Mouse (Mus musculus) heart, embryonic 14.5 days (tissue): ENCODE data around the gene Raly. TPM values are rescaled to one million over a fixed set of nuclear protein-coding genes. Genes with fewer than 3 reads are reported as not detected.
A peak's percentile ranks its signal among the peaks of the same experiment; 100 is the strongest.

Experiments
- ATAC-seq: fragments of 200-750 bp; cut with Nextera tagmentation; 2 replicates; pipeline ENCODE4 v1.8.0; 2017; ENCODE audit warnings: low read depth, moderate TSS enrichment; ENCODE audit not compliant: insufficient number of reproducible peaks, insufficient read depth, low FRiP score
- H3K27ac ChIP-seq, 2 experiments: fragments of 200-500 bp in 1 of 2; fragments of 300-500 bp in 1 of 2; sonication (generic) in 1 of 2; replicated peaks in 1 of 2; 2 replicates each; pipeline ENCODE4 v1.5.1; 2012 to 2014; ENCODE audit warnings: low read depth in 2 of 2, low read length in 2 of 2, control low read depth in 1 of 2, mild to moderate bottlenecking in 1 of 2, mixed read lengths in 1 of 2; ENCODE audit not compliant: control insufficient read depth in 1 of 2, insufficient read depth in 1 of 2
- H3K27me3 ChIP-seq: fragments of 300-500 bp; sonication (generic); 2 replicates; pipeline ENCODE4 v1.6.1; 2014; ENCODE audit warnings: mild to moderate bottlenecking, low read length, control low read depth; ENCODE audit not compliant: control insufficient read depth, insufficient read depth
- H3K36me3 ChIP-seq: fragments of 300-500 bp; sonication (generic); 2 replicates; pipeline ENCODE4 v1.6.1; 2014; ENCODE audit warnings: mild to moderate bottlenecking, control low read depth, low read length, mixed read lengths; ENCODE audit not compliant: control insufficient read depth, insufficient read depth
- H3K4me1 ChIP-seq, 2 experiments: fragments of 200-500 bp in 1 of 2; fragments of 300-500 bp in 1 of 2; sonication (generic) in 1 of 2; 2 replicates each; pipeline ENCODE4 v1.6.1; 2012 to 2014; ENCODE audit warnings: low read length in 2 of 2, control low read depth in 1 of 2, mixed read lengths in 1 of 2; ENCODE audit not compliant: control insufficient read depth in 2 of 2, insufficient read depth in 2 of 2
- H3K4me2 ChIP-seq: fragments of 300-500 bp; sonication (generic); 2 replicates; pipeline ENCODE4 v1.6.1; 2014; ENCODE audit warnings: mild to moderate bottlenecking, low read length
- H3K4me3 ChIP-seq, 2 experiments: fragments of 200-500 bp in 1 of 2; fragments of 300-500 bp in 1 of 2; sonication (generic) in 1 of 2; 2 replicates each; pipeline ENCODE4 v1.5.1; 2012 to 2014; ENCODE audit warnings: low read length in 2 of 2, mild to moderate bottlenecking in 2 of 2, control low read depth in 1 of 2, low read depth in 1 of 2, moderate library complexity in 1 of 2; ENCODE audit not compliant: control insufficient read depth in 1 of 2, insufficient read depth in 1 of 2
- H3K9ac ChIP-seq: fragments of 300-500 bp; sonication (generic); 2 replicates; pipeline ENCODE4 v1.6.1; 2014; ENCODE audit warnings: mild to moderate bottlenecking, low read length
- H3K9me3 ChIP-seq: fragments of 300-500 bp; sonication (generic); 2 replicates; pipeline ENCODE4 v1.6.1; 2016; ENCODE audit warnings: low read length, control low read depth; ENCODE audit not compliant: control insufficient read depth
- WGBS: fragments of 180-500 bp; shearing (Covaris S2); extraction: QIAGEN DNeasy Blood & Tissue Kit; methylation state at CpG from one replicate; pipeline ENCODE4 v1.1.7; 2014; 5-methylcytosine and 5-hydroxymethylcytosine counted together
- polyA plus RNA-seq: library from polyadenylated mRNA; unstranded; fragments of >200 nt; fragmentation: Nextera tagmentation; extraction: Ambion mirVana; gene quantifications from 2 replicates; pipeline ENCODE4 v1.2.1, GENCODE M21; 2014

The Raly gene
- polyA plus RNA-seq, 1 experiment from 2014 or later: 54.2 TPM

DNA sequence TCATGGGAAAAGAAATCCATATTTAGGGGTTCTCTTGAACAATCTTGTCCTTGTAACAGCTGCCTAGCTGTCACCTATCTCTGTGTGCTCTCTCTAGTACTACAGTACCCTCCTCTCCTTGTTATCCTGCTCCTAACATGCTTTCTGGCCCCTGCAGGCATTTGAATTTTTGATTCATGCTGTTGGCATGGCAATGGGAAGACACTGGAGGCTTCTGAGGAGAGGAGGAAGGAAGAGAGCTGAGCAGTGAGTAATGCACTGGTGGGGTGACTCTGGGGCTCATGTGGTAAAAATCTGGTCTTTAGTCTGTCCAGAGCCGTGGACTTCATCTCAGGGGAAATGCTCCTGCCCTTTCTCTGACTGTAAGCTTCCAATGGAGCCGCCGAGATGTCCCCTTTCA lies 5.6 kb upstream of the Raly start:
- Histone ChIP-seq H3K27ac (no peak overlapping the region), H3K4me2 (no peak overlapping the region), H3K4me3 (no peak overlapping the region), H3K9ac (0 out of 2 replicates have a peak overlapping the region, but pooled peaks have one; percentile 8), H3K9me3 (no peaks in the 10 kb centered on the region), H3K27me3 (no peaks in the 10 kb centered on the region), H3K36me3 (no peaks in the 10 kb centered on the region), H3K4me1 (peaks cover 0 to 3% of the 10 kb centered on the region in 2 experiments; a peak in 1 of 4 replicates)
- 49% methylated on average over 3 of the region's 3 CpGs for WGBS
- ATAC-seq: no peak

DNA sequence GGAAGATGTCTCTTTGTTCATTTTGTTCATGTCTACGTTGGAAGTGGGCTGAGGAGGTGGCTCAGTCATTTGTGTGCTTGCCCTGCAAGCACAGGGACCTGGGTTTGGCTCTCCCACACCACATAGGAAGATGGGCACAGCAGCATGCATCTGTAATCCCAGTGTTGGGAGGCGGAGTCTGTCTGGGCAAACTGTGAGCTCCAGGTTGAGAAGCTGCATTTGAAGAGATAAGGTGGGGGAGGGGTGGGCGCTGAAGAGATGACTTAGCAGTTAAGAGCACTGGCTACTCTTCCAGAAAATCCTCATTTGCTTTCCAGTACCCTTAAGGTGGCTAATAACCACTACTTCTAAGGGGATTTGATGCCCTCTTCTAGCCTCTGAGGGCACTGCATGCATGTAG lies 4.7 kb upstream of the Raly start:
- Histone ChIP-seq H3K36me3 (no peaks in the 10 kb centered on the region), H3K27ac (no peak overlapping the region), H3K9me3 (no peaks in the 10 kb centered on the region), H3K27me3 (no peaks in the 10 kb centered on the region), H3K4me1 (peaks cover 0 to 3% of the 10 kb centered on the region in 2 experiments; a peak in 1 of 4 replicates), H3K9ac (no peak overlapping the region), H3K4me3 (no peak overlapping the region), H3K4me2 (no peak overlapping the region)
- no peak for ATAC-seq
- 46% methylated on average over 3 of the region's 3 CpGs for WGBS

DNA sequence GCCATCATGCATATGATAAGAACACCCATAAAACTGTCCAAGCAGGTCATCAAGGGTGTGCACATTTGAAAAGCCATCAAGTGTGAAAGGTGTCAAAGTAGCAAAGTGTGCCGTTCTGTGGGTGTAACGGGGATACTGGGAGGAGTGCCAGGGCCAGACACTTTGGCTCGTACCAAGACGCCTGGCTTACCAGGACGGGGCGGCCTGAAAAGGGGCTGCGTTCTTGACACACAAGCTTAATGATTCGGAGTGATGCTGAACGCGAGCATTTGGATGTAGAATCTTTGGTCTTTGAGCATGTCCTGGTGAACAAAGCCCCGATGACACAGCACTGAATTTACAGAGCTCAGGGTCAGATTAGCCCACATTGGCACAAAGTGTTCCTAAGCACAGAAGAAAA lies 4.1 kb upstream of the Raly start:
- H3K4me2 ChIP-seq: no peak overlapping the region
- no peak overlapping the region for H3K9ac ChIP-seq
- ATAC-seq: no peak
- 77% methylated on average over 11 of the region's 11 CpGs for WGBS
- no peaks in the 10 kb centered on the region for H3K36me3 ChIP-seq
- H3K27ac ChIP-seq: no peak overlapping the region
- H3K27me3 ChIP-seq: no peaks in the 10 kb centered on the region
- no peaks in the 10 kb centered on the region for H3K9me3 ChIP-seq
- peaks cover 0 to 3% of the 10 kb centered on the region in 2 experiments; a peak in 1 of 4 replicates for H3K4me1 ChIP-seq
- H3K4me3 ChIP-seq: no peak overlapping the region

- no peaks in the 10 kb centered on the region for H3K36me3 ChIP-seq
- H3K9ac ChIP-seq: no peak overlapping the region
- 59% methylated on average over 6 of the region's 6 CpGs for WGBS
- no peaks in the 10 kb centered on the region for H3K27me3 ChIP-seq
- no peak overlapping the region for H3K4me3 ChIP-seq
- no peak for ATAC-seq
- no peaks in the 10 kb centered on the region for H3K9me3 ChIP-seq
- no peak overlapping the region for H3K27ac ChIP-seq
- H3K4me1 ChIP-seq: peaks cover 5 to 19% of the 10 kb centered on the region in 2 experiments
- H3K4me2 ChIP-seq: no peak overlapping the region
Measured at GRCm38 (mm10) chr2:154789381-154789780, 1.5 kb upstream of the Raly start.

- Histone ChIP-seq H3K4me2 (peak overlapping the region; percentile 57), H3K9ac (peak overlapping the region; percentile 42), H3K9me3 (no peaks in the 10 kb centered on the region), H3K4me1 (peaks cover 5 to 26% of the 10 kb centered on the region in 2 experiments), H3K4me3 (peak overlapping the region; percentile 32 to 52), H3K27me3 (no peaks in the 10 kb centered on the region), H3K36me3 (no peaks in the 10 kb centered on the region), H3K27ac (peak overlapping the region; percentile 5 to 18; a peak in 3 of 4 replicates)
- 7% methylated on average over 14 of the region's 14 CpGs for WGBS
- ATAC-seq: no peak
Measured at GRCm38 (mm10) chr2:154789977-154790655, 780 bp upstream of the Raly start.

- H3K9me3 ChIP-seq: no peaks in the 10 kb centered on the region
- WGBS: under 1% methylated on average over 57 of the region's 67 CpGs
- peak overlapping the region; percentile 96 to 98 for H3K27ac ChIP-seq
- no peaks in the 10 kb centered on the region for H3K27me3 ChIP-seq
- no peaks in the 10 kb centered on the region for H3K36me3 ChIP-seq
- peak overlapping the region; percentile 97 for H3K9ac ChIP-seq
- H3K4me1 ChIP-seq: peaks cover 2 to 43% of the 10 kb centered on the region in 2 experiments; a peak in 3 of 4 replicates
- peak overlapping the region; percentile 81 for H3K4me2 ChIP-seq
- ATAC-seq: peak; percentile 57
- peak overlapping the region; percentile 90 to 91 for H3K4me3 ChIP-seq
Measured at GRCm38 (mm10) chr2:154791661-154792642, 1.1 kb downstream of the Raly start.

GRCm38 (mm10) chr2:154803372-154803771 lies 12.5 kb downstream of the Raly start:
- no peak for ATAC-seq
- Histone ChIP-seq H3K36me3 (0 out of 2 replicates have a peak, but pooled peaks cover 4% of the 10 kb centered on the region), H3K4me2 (no peak overlapping the region), H3K27ac (no peak overlapping the region), H3K9me3 (no peaks in the 10 kb centered on the region), H3K4me3 (no peak overlapping the region), H3K27me3 (no peaks in the 10 kb centered on the region), H3K4me1 (peaks cover 5 to 34% of the 10 kb centered on the region in 2 experiments), H3K9ac (no peak overlapping the region)
- 93% methylated on average over 1 of the region's 1 CpGs for WGBS
